In genomic region chr3:100422392-100423167, GRCm38 (mm10) we compare ENCODE assay signal across 9 mouse cellular contexts.
DNase-seq lines count a peak whose midpoint lies in the region; ATAC-seq and TF ChIP-seq lines count a peak whose summit lies in the region.
"Had no signal": no experiment of that assay in that cellular context is flagged by ENCODE, and none has a peak within 500 bp of the region (broad histone marks: within the 10 kb centered on the region; RNA-seq: fewer than 3 reads in every experiment).

No protein-coding gene starts in this region.

- no peak overlapping the region for H3K4me2 ChIP-seq in liver, embryonic 16.5 days (ENCODE audit: low read depth, low read length)

- H3K9me3 ChIP-seq in liver, embryonic 16.5 days (replicated peaks; ENCODE audit: control insufficient read depth, low read length), result no peaks in the 10 kb centered on the region
- H3K9me3 ChIP-seq: megakaryocyte, embryonic 14.5 days had no signal

- no peaks in the 10 kb centered on the region for H3K27me3 ChIP-seq in liver, embryonic 16.5 days (ENCODE audit: control insufficient read depth, insufficient read depth, low read depth, low read length)
- no peaks in the 10 kb centered on the region for H3K27me3 ChIP-seq in small intestine, adult 2 months (ENCODE audit: control insufficient read depth, insufficient read depth, low read length)

- ATAC-seq in hematopoietic stem cell, adult 5-6 weeks (replicated peaks in 1 of 2; ENCODE audit: insufficient read depth in 1 of 2, low FRiP score in 2 of 2, low TSS enrichment in 1 of 2, low read depth in 1 of 2, poor library complexity in 2 of 2, severe bottlenecking in 2 of 2), result peak; percentile 69 to 75; a peak in 3 of 4 replicates
- peak; percentile 75 for ATAC-seq in liver, embryonic 16.5 days (ENCODE audit: low read depth)

- H3K36me3 ChIP-seq in liver, embryonic 16.5 days (ENCODE audit: control insufficient read depth, insufficient read depth), result no peaks in the 10 kb centered on the region
- H3K36me3 ChIP-seq in small intestine, adult 2 months (ENCODE audit: control insufficient read depth, insufficient read depth, low read length), result no peaks in the 10 kb centered on the region

- H3K9ac ChIP-seq in liver, embryonic 16.5 days (ENCODE audit: low read depth, low read length), result no peak overlapping the region

- DNase-seq in left cerebral cortex, postnatal 4 days, result peak; percentile 46
- DNase-seq in left cerebral cortex, adult 8-10 months (ENCODE audit: low spot score in 2 of 2), result no peak
- DNase-seq in R1 (ENCODE audit: low read depth, low spot score), result peak; percentile 70
- peak; percentile 11 to 22 for DNase-seq in cerebellum, postnatal 36 days
- no peak for DNase-seq in frontal cortex, postnatal 14 days (ENCODE audit: low spot score in 2 of 2)

- H3K4me1 ChIP-seq in liver, embryonic 16.5 days (ENCODE audit: control insufficient read depth, low read depth, low read length), result peaks cover 8% of the 10 kb centered on the region
- H3K4me1 ChIP-seq in small intestine, adult 2 months (ENCODE audit: control insufficient read depth, insufficient read depth, insufficient read length, low read length), result no peaks in the 10 kb centered on the region

- 61% methylated on average over 10 of the region's 10 CpGs for WGBS in liver, embryonic 16.5 days (ENCODE audit: insufficient replicate concordance)
- WGBS in small intestine, adult 2 months, result 47% methylated on average over 10 of the region's 10 CpGs

- TF ChIP-seq POLR2A in small intestine, adult 2 months (IDR thresholded peaks at IDR 0.05; ENCODE audit: low read depth, low read length), result no peak

- TF ChIP-seq CTCF in small intestine, adult 2 months (IDR thresholded peaks at IDR 0.05; ENCODE audit: extremely low read depth, insufficient read length, insufficient replicate concordance, low read depth, low read length), result peak; percentile 29; the same call in 1 of the 2 replicates

- H3K4me3 ChIP-seq in liver, embryonic 16.5 days (ENCODE audit: low read depth, low read length), result no peak overlapping the region
- no peak overlapping the region for H3K4me3 ChIP-seq in small intestine, adult 2 months (ENCODE audit: low read depth, low read length)
- H3K4me3 ChIP-seq: megakaryocyte, embryonic 14.5 days had no signal

- intact Hi-C loops in left cerebral cortex, postnatal 4 days (cut with DNase I), result no loop called here

- H3K27ac ChIP-seq in liver, embryonic 16.5 days (ENCODE audit: low read length), result no peak overlapping the region
- H3K27ac ChIP-seq in small intestine, adult 2 months (ENCODE audit: insufficient read depth, low read depth, low read length), result no peak overlapping the region

Comparison
In these comparisons a context has a peak if more than half of its experiments do, and no peak if none do; other contexts are left out.
1. DNase-seq: peak in left cerebral cortex, postnatal 4 days (single experiment), R1 (single experiment) and cerebellum, postnatal 36 days (2 of 2); none in left cerebral cortex, adult 8-10 months (0 of 2) and frontal cortex, postnatal 14 days (0 of 2).